In the genomic region with DNA sequence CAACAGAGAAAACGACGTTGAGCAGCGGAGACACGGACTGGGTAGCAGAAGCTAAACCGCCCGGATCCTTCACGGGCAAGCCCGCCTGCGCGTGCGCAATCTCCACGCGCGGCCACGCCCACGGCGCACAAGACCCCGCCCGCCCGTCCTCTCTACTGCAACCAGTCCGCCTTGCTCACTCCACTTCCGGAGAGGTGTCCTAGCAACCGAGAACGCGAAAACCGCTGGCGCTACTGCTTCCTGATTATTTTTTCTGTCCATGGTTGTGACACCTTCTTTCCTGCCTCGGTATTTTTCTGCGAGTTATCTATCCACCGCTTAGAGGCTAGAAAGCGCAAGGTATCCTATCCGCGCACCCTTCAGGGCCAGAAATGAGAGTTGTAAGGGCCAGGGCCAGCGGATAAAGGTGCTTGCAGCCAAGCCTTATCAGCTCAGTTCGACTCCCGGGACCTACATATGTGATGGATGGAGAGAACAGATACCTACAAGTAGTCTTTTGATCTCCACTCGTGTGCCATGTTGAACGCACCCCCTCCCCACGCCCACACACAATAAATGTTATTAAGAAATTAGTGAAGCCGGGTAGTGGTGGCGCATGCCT, we compare ENCODE assay signal across 8 mouse cellular contexts. TPM values are rescaled to one million over a fixed set of nuclear protein-coding genes. Genes with fewer than 3 reads are reported as not detected.
DNase-seq lines count a peak whose midpoint lies in the region; ATAC-seq and TF ChIP-seq lines count a peak whose summit lies in the region.

A gene (minus strand): TSS at position 89 of the 601 bp plus-strand sequence.

- DNase-seq in MEL (ENCODE audit: low read depth, low spot score): peak; percentile 97
- DNase-seq in cerebellum, adult 2 months: peak; percentile 91
- DNase-seq in forebrain, postnatal 0 days: peak; percentile 97
- DNase-seq in heart, postnatal 4 days: peak; percentile 97
- peak; percentile 90 to 93 for DNase-seq in layer of hippocampus, adult 8-10 months (ENCODE audit: low spot score in 2 of 2)
- peak; percentile 93 for DNase-seq in ovary, adult 18-20 months (ENCODE audit: low spot score)
- DNase-seq in thymus, postnatal 0 days (ENCODE audit: low spot score): peak; percentile 96

- TF ChIP-seq CTCF in MEL (IDR thresholded peaks at IDR 0.05 in 2 of 3, conservative IDR thresholded peaks at IDR 0.05 in 1 of 3; ENCODE audit: control insufficient read depth in 1 of 3, insufficient read depth in 1 of 3, low read depth in 2 of 3, low read length in 3 of 3, poor library complexity in 1 of 3, severe bottlenecking in 1 of 3): no peak
- no peak for TF ChIP-seq CTCF in cerebellum, adult 2 months (IDR thresholded peaks at IDR 0.05; ENCODE audit: borderline replicate concordance, insufficient read depth, low read depth, low read length)
- TF ChIP-seq CTCF in forebrain, postnatal 0 days (IDR thresholded peaks at IDR 0.05; ENCODE audit: low read depth): no peak

- 0 out of 4 replicates have a peak, but pooled peaks cover 0 to 1% of the 10 kb centered on the region in 2 experiments for H3K27me3 ChIP-seq in MEL (ENCODE audit: control insufficient read depth in 1 of 2, insufficient read depth in 2 of 2, low read length in 2 of 2)
- H3K27me3 ChIP-seq in cerebellum, adult 2 months (ENCODE audit: control insufficient read depth, insufficient read depth, low read length): no peaks in the 10 kb centered on the region
- no peaks in the 10 kb centered on the region for H3K27me3 ChIP-seq in forebrain, postnatal 0 days (ENCODE audit: insufficient read depth, low read length)
- H3K27me3 ChIP-seq in lung, embryonic 15.5 days: no peaks in the 10 kb centered on the region

- H3K4me1 ChIP-seq in MEL (ENCODE audit: control insufficient read depth in 1 of 2, insufficient read depth in 2 of 2, low read length in 2 of 2): no peaks in the 10 kb centered on the region
- no peaks in the 10 kb centered on the region for H3K4me1 ChIP-seq in cerebellum, adult 2 months (ENCODE audit: control insufficient read depth, insufficient read depth, low read length)
- peaks cover 4% of the 10 kb centered on the region; the same call in 1 of the 2 replicates for H3K4me1 ChIP-seq in forebrain, postnatal 0 days (ENCODE audit: insufficient read depth)
- H3K4me1 ChIP-seq in lung, embryonic 15.5 days: peaks cover 13% of the 10 kb centered on the region

- H3K36me3 ChIP-seq in MEL (ENCODE audit: control insufficient read depth in 1 of 2, insufficient read depth in 2 of 2, low read length in 2 of 2): peaks cover 0 to 2% of the 10 kb centered on the region in 2 experiments; a peak in 1 of 4 replicates
- no peaks in the 10 kb centered on the region for H3K36me3 ChIP-seq in forebrain, postnatal 0 days (ENCODE audit: insufficient read depth)
- H3K36me3 ChIP-seq in lung, embryonic 15.5 days: no peaks in the 10 kb centered on the region

- peak within 1 kb of the TSS; percentile 63 for H3K4me2 ChIP-seq in forebrain, postnatal 0 days (ENCODE audit: low read depth)
- H3K4me2 ChIP-seq in lung, embryonic 15.5 days: peak within 1 kb of the TSS; percentile 90

- no peak for TF ChIP-seq EP300 in MEL (IDR thresholded peaks at IDR 0.05; ENCODE audit: low read depth in 1 of 2, low read length in 2 of 2)

- ATAC-seq in forebrain, postnatal 0 days: peak; percentile 98
- ATAC-seq in lung, embryonic 15.5 days (ENCODE audit: borderline replicate concordance, extremely low read depth, low FRiP score, low TSS enrichment): peak; percentile 94

- H3K27ac ChIP-seq in MEL (ENCODE audit: control insufficient read depth, low read depth, low read length): peak within 1 kb of the TSS; percentile 27; the same call in 1 of the 2 replicates
- H3K27ac ChIP-seq in cerebellum, adult 2 months (ENCODE audit: insufficient read depth, low read length): no peak within 1 kb of the TSS
- peak within 1 kb of the TSS; percentile 94 for H3K27ac ChIP-seq in forebrain, postnatal 0 days (ENCODE audit: low read depth, low read length)
- H3K27ac ChIP-seq in lung, embryonic 15.5 days: peak within 1 kb of the TSS; percentile 52; the same call in 1 of the 2 replicates

- H3K9ac ChIP-seq in MEL (ENCODE audit: control insufficient read depth, low read depth, low read length, poor library complexity, severe bottlenecking): peak within 1 kb of the TSS; percentile 68
- peak within 1 kb of the TSS; percentile 86 for H3K9ac ChIP-seq in forebrain, postnatal 0 days
- peak within 1 kb of the TSS; percentile 45 for H3K9ac ChIP-seq in lung, embryonic 15.5 days

- TF ChIP-seq RAD21 in MEL (IDR thresholded peaks at IDR 0.05; ENCODE audit: low read depth, low read length): no peak

- peak within 1 kb of the TSS; percentile 80 to 91 for H3K4me3 ChIP-seq in MEL (ENCODE audit: control insufficient read depth in 1 of 2, insufficient read depth in 1 of 2, low read depth in 2 of 2, low read length in 2 of 2)
- H3K4me3 ChIP-seq in cerebellum, adult 2 months (replicated peaks; ENCODE audit: insufficient read depth, low read depth, low read length): peak within 1 kb of the TSS; percentile 53
- peak within 1 kb of the TSS; percentile 58 for H3K4me3 ChIP-seq in forebrain, postnatal 0 days (ENCODE audit: low read depth, low read length)
- peak within 1 kb of the TSS; percentile 60 for H3K4me3 ChIP-seq in lung, embryonic 15.5 days

- 12% methylated on average over 41 of the region's 41 CpGs for WGBS in cerebellum, adult 2 months
- 13% methylated on average over 41 of the region's 41 CpGs for WGBS in forebrain, postnatal 0 days
- WGBS in lung, embryonic 15.5 days: 9% methylated on average over 41 of the region's 41 CpGs

- TF ChIP-seq POLR2A in MEL (IDR thresholded peaks at IDR 0.05; ENCODE audit: control insufficient read depth in 1 of 2, insufficient read depth in 1 of 2, low read depth in 1 of 2, low read length in 2 of 2, poor library complexity in 1 of 2): peak in 1 of 2 experiments; percentile 69; a peak in 2 of 4 replicates
- TF ChIP-seq POLR2A in cerebellum, adult 2 months (IDR thresholded peaks at IDR 0.05; ENCODE audit: borderline replicate concordance, insufficient read depth, low read length): peak; percentile 81; the same call in 1 of the 2 replicates

- H3K79me2 ChIP-seq in MEL (ENCODE audit: control insufficient read depth, insufficient read depth, low read length, poor library complexity): no peaks in the 10 kb centered on the region; the same call in 1 of the 2 replicates

- H3K9me3 ChIP-seq in MEL (replicated peaks; ENCODE audit: insufficient read depth, low read length): no peaks in the 10 kb centered on the region
- H3K9me3 ChIP-seq in forebrain, postnatal 0 days (ENCODE audit: low read length): no peaks in the 10 kb centered on the region
- no peaks in the 10 kb centered on the region for H3K9me3 ChIP-seq in lung, embryonic 15.5 days

TF ChIP-seq in MEL, 35 proteins besides CTCF, POLR2A, EP300 and RAD21 (continues in another document):
- TF ChIP-seq RCOR1 (IDR thresholded peaks at IDR 0.05; ENCODE audit: low read depth, low read length) (no peak), JUND (IDR thresholded peaks at IDR 0.05; ENCODE audit: low read depth, low read length) (no peak), KAT2A (conservative IDR thresholded peaks at IDR 0.05; ENCODE audit: low read depth, low read length) (no peak), TAL1 (IDR thresholded peaks at IDR 0.05; ENCODE audit: low read length) (no peak), ZC3H11A (IDR thresholded peaks at IDR 0.05; ENCODE audit: low read depth, low read length) (no peak), ETS1 (IDR thresholded peaks at IDR 0.05; ENCODE audit: low read depth, low read length) (peak; percentile 8; the same call in 1 of the 2 replicates), MEF2A (IDR thresholded peaks at IDR 0.05; ENCODE audit: extremely low read depth, insufficient replicate concordance, low read depth, low read length, poor library complexity, severe bottlenecking) (no peak), ZNF384 (IDR thresholded peaks at IDR 0.05; ENCODE audit: low read depth, low read length) (0 out of 2 replicates have a peak, but pooled peaks have one; percentile 43), USF1 (IDR thresholded peaks at IDR 0.05; ENCODE audit: low read depth, low read length) (no peak), SMC3 (IDR thresholded peaks at IDR 0.05; ENCODE audit: low read depth, low read length) (no peak), GATA1 (IDR thresholded peaks at IDR 0.05; ENCODE audit: low read depth, low read length) (no peak), HCFC1 (IDR thresholded peaks at IDR 0.05; ENCODE audit: low read depth, low read length) (peak; percentile 74), MAZ (IDR thresholded peaks at IDR 0.05; ENCODE audit: low read depth, low read length) (peak; percentile 26; the same call in 1 of the 2 replicates), SIN3A (IDR thresholded peaks at IDR 0.05; ENCODE audit: low read length) (peak; percentile 98), CHD2 (IDR thresholded peaks at IDR 0.05; ENCODE audit: low read length) (no peak), NRF1 (IDR thresholded peaks at IDR 0.05; ENCODE audit: insufficient read depth, low read depth, low read length, poor library complexity, severe bottlenecking) (peak; percentile 92), MYC (IDR thresholded peaks at IDR 0.05; ENCODE audit: low read depth, low read length) (no peak), MXI1 (IDR thresholded peaks at IDR 0.05; ENCODE audit: low read depth, low read length) (peak; percentile 89), POLR2AphosphoS2 (IDR thresholded peaks at IDR 0.05; ENCODE audit: low read length) (no peak), E2F4 (IDR thresholded peaks at IDR 0.05; ENCODE audit: borderline replicate concordance, low read depth, low read length) (no peak), POLR2AphosphoS5 (IDR thresholded peaks at IDR 0.05; ENCODE audit: borderline replicate concordance, low read depth, low read length) (no peak), GABPA (IDR thresholded peaks at IDR 0.05; ENCODE audit: low read depth, low read length) (no peak), TBP (IDR thresholded peaks at IDR 0.05; ENCODE audit: low read depth, low read length) (no peak), MAFK (IDR thresholded peaks at IDR 0.05; ENCODE audit: borderline replicate concordance, low read depth, low read length) (no peak)

RNA-seq across cellular contexts. Expression of the gene that starts here (rescaled TPM):
- 3.4 and 4.4 TPM in 2 replicates for total RNA-seq in MEL (2012; rRNA removed)
- polyA plus RNA-seq in MEL (2012; ENCODE audit: insufficient read depth in 1 of 2, insufficient read length in 2 of 2, low read depth in 1 of 2, low replicate concordance in 2 of 2, missing spikeins in 1 of 2): 10 to 100 TPM in 1 of 2 experiments, not detected in 1; 14.1 TPM
- 33.9 and 36.8 TPM in 2 replicates for polyA plus RNA-seq in cerebellum, adult 2 months (2012; rRNA removed)
- 39.5 and 47.4 TPM in 2 replicates for total RNA-seq in forebrain, postnatal 0 days (2014; rRNA removed)
- 76.2 and 115 TPM in 2 replicates for polyA plus RNA-seq in forebrain, postnatal 0 days (2015; fragmentation: Nextera tagmentation; extraction: Ambion mirVana)
- 10 to 100 TPM; 20.7 to 24.3 TPM for total RNA-seq in heart, postnatal 4 days (2021)
- 10 to 100 TPM; 32.0 to 40.0 (median 36.2) TPM for total RNA-seq in layer of hippocampus, adult 8-10 months (2022)
- 21.0 and 23.1 TPM in 2 replicates for polyA plus RNA-seq in lung, embryonic 15.5 days (2015; fragmentation: Nextera tagmentation; extraction: Ambion mirVana)
- 8.9 and 11.8 TPM in 2 replicates for polyA plus RNA-seq in thymus, postnatal 0 days (2015; fragmentation: Nextera tagmentation; extraction: Ambion mirVana)
